Mouse (Mus musculus): ENCODE measurements around the gene Rnf34.

Gene Rnf34

GRCm38 (mm10) chr5:122899777-122900557, 50.1 kb downstream of the Rnf34 start:
- DNase-seq (ENCODE audit: low read depth in 2 of 2, low spot score in 2 of 2): peak; percentile 62 to 71

GRCm38 (mm10) chr5:122900558-122901171, 50.8 kb downstream of the Rnf34 start:
- DNase-seq (ENCODE audit: low read depth in 2 of 2, low spot score in 2 of 2): no peak

DNA sequence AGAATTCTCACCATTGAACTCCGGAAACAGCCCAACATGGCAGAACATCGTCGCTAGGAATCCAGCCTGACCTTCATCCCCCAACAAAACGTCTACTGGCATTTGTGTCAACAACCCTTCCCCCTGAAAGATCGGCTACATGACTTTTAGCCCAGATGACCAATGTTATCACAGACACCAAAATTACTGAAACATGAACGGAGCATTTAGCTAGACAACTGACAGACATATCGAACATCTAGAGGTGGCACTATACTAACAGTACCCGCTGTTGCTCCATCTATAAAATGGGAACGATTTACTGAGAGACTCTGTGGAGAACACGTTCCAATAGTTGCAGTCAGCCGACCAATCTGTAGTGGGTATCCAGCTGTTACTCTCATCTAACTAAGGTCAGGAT, 51.3 kb downstream of the Rnf34 start:
- DNase-seq (ENCODE audit: low read depth in 2 of 2, low spot score in 2 of 2): no peak

- no peak for DNase-seq (ENCODE audit: low read depth in 2 of 2, low spot score in 2 of 2)
Observed at GRCm38 (mm10) chr5:122901666-122902065, 51.8 kb downstream of the Rnf34 start.

DNA sequence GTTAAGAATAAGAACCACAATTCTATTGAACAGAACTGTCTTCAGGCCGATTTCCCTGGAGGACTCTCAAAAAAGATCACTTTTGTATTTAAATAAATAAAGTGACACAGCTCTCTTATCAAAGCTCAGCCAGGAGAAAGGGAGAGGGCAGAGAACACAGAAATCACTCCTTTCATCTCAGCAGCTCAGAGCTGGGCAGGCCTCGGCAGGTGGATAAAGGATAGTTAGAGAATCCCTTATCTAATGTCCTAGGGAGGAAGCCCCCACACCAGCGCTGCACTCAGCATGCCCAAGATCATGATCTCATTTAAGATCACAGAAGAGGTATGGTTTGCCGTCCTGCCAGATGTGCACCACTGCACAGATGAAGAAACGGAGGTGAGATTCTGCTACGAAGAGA, 52.4 kb downstream of the Rnf34 start:
- no peak for DNase-seq (ENCODE audit: low read depth in 2 of 2, low spot score in 2 of 2)

DNA sequence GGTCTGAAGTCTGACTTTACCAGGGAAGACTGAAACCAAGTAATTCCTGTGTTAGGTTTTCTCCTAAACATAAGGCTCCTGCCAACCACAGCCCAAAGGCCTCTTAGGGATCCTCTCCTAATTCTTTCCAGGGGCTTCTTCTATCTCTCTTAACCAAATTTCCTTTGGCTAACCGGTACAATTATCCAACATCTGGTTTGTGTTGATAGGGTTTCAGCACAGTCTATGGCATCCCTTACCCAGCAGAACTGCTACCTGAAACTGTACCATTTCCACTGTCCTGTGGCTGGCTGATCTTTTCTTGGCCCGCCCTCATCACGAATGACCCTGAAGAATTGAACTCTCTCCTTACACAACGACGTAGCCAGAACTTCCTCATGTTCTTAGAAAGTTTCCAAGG, 53.3 kb downstream of the Rnf34 start:
- no peak for DNase-seq (ENCODE audit: low read depth in 2 of 2, low spot score in 2 of 2)

- DNase-seq (ENCODE audit: low read depth in 2 of 2, low spot score in 2 of 2): no peak
Observed at GRCm38 (mm10) chr5:122907182-122907581, 57.3 kb downstream of the Rnf34 start.

DNA sequence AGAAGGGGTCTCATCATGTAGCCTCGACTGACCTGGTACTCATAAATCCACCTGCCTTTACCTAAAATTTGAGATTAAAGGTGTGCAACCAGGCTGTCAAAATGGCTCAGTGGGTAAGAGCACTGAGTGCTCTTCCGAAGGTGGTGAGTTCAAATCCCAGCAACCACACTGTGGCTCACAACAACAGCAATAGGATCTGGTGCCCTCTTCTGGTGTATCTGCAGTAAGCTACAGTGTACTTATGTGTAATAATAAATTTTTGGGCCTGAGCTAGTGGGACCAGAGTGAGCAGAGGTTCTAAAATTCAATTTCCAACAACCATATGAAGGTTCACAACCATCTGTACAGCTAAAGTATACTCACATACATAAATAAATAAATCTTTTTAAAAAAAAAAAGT, 58.2 kb downstream of the Rnf34 start:
- DNase-seq (ENCODE audit: low read depth in 2 of 2, low spot score in 2 of 2): no peak

DNA sequence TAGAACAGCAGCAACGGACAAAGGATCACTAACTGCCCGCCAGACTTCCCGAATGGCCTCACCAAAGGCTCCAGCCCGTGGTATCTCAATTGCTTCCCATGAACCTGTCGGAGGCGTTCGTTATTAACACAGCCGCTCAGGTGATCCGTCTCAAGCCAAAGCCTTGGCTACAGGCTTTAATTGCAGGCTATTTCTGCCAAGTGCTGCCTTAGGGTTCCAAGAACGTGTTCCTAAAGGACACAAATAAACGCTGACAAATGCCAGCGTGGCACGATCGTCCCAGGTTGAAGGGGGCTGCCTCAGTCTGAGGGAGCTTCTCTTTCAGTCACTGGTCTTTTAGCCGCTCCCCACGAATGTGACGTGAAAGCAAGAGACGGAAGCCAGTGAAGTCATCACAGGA, 59.6 kb downstream of the Rnf34 start:
- DNase-seq (ENCODE audit: low read depth in 2 of 2, low spot score in 2 of 2): no peak

GRCm38 (mm10) chr5:122912863-122913262, 63.0 kb downstream of the Rnf34 start:
- no peak for DNase-seq (ENCODE audit: low read depth in 2 of 2, low spot score in 2 of 2)

DNA sequence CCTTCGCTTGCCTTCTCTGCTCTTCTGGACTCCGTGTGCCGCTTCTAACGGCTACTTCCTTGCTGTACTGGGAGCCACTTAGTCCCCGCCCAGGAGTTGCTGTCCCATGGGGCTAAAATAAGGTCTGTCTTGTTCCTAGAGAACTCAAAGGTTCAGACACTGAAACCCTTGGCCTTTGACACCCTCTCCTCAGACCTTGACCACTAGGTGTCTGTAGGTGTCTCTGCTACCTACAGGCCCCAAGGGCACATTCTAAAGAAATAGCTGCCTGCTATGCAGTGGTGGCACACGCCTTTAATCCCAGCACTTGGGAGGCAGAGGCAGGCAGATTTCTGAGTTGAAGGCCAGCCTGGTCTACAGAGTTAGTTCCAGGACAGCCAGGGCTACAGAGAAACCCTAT, 66.3 kb downstream of the Rnf34 start:
- DNase-seq (ENCODE audit: low read depth in 2 of 2, low spot score in 2 of 2): no peak

DNA sequence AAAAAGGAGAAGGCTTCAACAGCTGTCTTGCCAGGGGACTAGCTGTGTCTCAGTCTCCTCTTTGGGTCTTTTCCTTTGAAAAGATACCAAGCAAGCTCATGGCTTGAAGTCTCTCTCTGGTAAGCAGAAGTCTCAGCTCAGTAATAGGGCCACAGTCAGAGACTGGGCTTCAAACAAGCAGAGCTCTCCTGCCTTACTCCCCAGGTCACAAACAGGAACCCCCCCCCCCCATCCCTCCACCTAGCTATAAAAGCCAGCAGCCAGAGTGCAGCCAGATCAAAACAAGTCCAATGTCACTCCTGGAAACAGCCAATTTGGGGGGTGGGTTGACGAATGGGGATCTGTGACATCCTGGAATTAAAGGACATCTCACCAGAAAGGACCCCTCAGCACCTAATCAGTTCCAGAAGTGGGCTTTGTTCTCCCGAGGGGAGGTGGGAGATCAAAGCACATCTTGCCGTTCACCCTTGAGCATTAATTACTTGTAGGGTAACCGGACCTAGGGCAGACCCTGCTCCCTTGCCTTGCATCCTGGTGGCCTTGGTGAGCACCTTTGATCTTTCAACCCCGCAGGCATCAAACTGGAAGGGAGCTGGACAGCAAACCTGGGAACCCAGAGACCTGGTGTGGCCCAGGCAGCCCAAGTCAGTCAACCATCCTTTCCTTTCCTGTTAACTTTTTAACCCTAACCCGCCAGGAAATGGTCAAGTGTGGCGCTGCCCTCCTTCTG, 68.3 kb downstream of the Rnf34 start:
- DNase-seq (ENCODE audit: low read depth in 2 of 2, low spot score in 2 of 2): no peak

DNA sequence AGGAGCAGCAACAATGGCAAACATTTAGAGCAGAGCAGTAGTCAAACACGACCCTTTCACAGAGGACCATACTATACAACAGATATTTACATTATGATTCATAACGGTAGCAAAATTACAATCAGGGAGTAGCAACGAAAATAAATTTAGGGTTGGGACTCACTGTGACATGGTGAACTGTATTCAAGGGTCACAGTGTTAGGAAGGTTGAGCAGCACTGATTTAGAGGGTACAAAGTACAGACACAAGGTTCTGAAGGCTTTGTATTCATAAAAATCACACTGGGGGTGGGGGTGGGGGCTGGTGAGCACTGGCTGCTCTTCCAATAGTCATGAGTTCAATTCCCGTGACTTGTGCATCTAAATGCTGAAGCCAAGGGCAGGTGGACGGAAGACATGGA, 70.7 kb downstream of the Rnf34 start:
- DNase-seq (ENCODE audit: low read depth in 2 of 2, low spot score in 2 of 2): no peak

All from CD8-positive naive resting alpha-beta T cell, adult 2 months (primary cell).